Mouse (Mus musculus): Measurements from ENCODE around the gene Enthd1.

- TF ChIP-seq GATA1 (IDR thresholded peaks at IDR 0.05; ENCODE audit: low read length), result no peak
- TF ChIP-seq TAL1 (IDR thresholded peaks at IDR 0.05; ENCODE audit: low read length), result no peak
Observed at GRCm38 (mm10) chr15:80452425-80452824, 112.5 kb downstream of the Enthd1 start.

All from erythroblast, embryonic 14.5 days (primary cell).